Mouse (Mus musculus): Measurements from ENCODE around the gene Btnl4.
"Not testable (repeated sequence)": the region's sequence is repeated elsewhere in the genome, so short reads cannot be mapped to it uniquely, and the experiment has no call there.

DNA sequence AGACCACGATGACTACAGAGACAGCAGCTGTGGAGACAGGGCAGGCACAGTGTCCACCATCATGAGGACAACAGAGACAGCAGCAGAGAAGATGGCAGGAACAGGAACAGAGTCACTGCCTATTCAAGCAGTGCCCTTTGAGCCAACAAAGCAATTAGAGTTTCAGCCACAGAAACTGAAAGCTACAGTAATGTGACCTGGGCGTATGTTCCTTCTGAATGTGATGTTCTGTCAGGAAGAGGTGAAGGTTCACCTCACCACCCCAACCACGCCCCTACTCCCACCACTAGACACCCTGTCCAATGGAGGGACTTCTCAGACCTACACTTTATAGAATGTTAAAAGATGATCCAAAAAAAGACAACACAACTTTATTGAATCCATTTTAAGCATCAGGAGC is 41.5 kb upstream of the Btnl4 start:
- TF ChIP-seq POLR2A (IDR thresholded peaks at IDR 0.05; ENCODE audit: borderline replicate concordance, insufficient read depth, low read length); CTCF (IDR thresholded peaks at IDR 0.05; ENCODE audit: borderline replicate concordance, insufficient read depth, low read depth, low read length): not testable (repeated sequence)

Data from cerebellum, adult 2 months (tissue).